Mouse (Mus musculus): ENCODE measurements around the gene Clstn2. TPM values are rescaled to one million over a fixed set of nuclear protein-coding genes. Genes with fewer than 3 reads are reported as not detected.

Clstn2 gene
- total and polyA plus RNA-seq, 3 experiments: not detected

- Histone ChIP-seq H3K9me3 (replicated peaks; ENCODE audit: low read length) (peaks cover 75% of the 10 kb centered on the region), H3K79me2 (replicated peaks; ENCODE audit: control insufficient read depth, extremely low read depth, insufficient read depth, poor library complexity, severe bottlenecking) (no peaks in the 10 kb centered on the region), H3K4me3 (replicated peaks in 1 of 3; ENCODE audit: low read depth in 2 of 3, low read length in 2 of 3, poor library complexity in 1 of 3) (no peak overlapping the region), H3K27ac (ENCODE audit: insufficient read depth, low read depth) (no peak overlapping the region), H3K4me2 (ENCODE audit: insufficient read depth, low read depth, poor library complexity, severe bottlenecking) (no peak overlapping the region), H3K36me3 (replicated peaks in 1 of 2; ENCODE audit: control insufficient read depth in 1 of 2, insufficient read depth in 1 of 2, low read length in 1 of 2) (no peaks in the 10 kb centered on the region), H3K4me1 (ENCODE audit: control insufficient read depth in 1 of 2, insufficient read depth in 2 of 2) (no peaks in the 10 kb centered on the region), H3K27me3 (replicated peaks) (no peaks in the 10 kb centered on the region), H3K9ac (ENCODE audit: insufficient read depth, low read depth) (no peak overlapping the region)
- dilution Hi-C loops (cut with MboI; ENCODE audit: extremely low pct_ligation_motif_present, extremely low pct_unique_long_range_greater_than_20kb, low sequenced_read_pairs): no loop called here
- no peak for DNase-seq (ENCODE audit: extremely low read depth)
- in situ Hi-C loops (cut with MboI; ENCODE audit: low pct_ligation_motif_present, low pct_unique_long_range_greater_than_20kb, low sequenced_read_pairs): no loop called here
- TF ChIP-seq USF2 (conservative IDR thresholded peaks at IDR 0.05; ENCODE audit: low read depth, low read length): no peak
- TF ChIP-seq MAX (IDR thresholded peaks at IDR 0.05; ENCODE audit: low read length): no peak
- no peak for TF ChIP-seq JUN (IDR thresholded peaks at IDR 0.05; ENCODE audit: insufficient read depth, low read depth, low read length)
Observed at GRCm38 (mm10) chr9:97957508-97957907, 75.5 kb downstream of the Clstn2 start.

GRCm38 (mm10) chr9:97956407-97957106 is 76.4 kb downstream of the Clstn2 start:
- no peaks in the 10 kb centered on the region for H3K79me2 ChIP-seq (replicated peaks; ENCODE audit: control insufficient read depth, extremely low read depth, insufficient read depth, poor library complexity, severe bottlenecking)
- in situ Hi-C loops (cut with MboI; ENCODE audit: low pct_ligation_motif_present, low pct_unique_long_range_greater_than_20kb, low sequenced_read_pairs): no loop called here
- H3K4me2 ChIP-seq (ENCODE audit: insufficient read depth, low read depth, poor library complexity, severe bottlenecking): no peak overlapping the region
- H3K36me3 ChIP-seq (replicated peaks in 1 of 2; ENCODE audit: control insufficient read depth in 1 of 2, insufficient read depth in 1 of 2, low read length in 1 of 2): no peaks in the 10 kb centered on the region
- dilution Hi-C loops (cut with MboI; ENCODE audit: extremely low pct_ligation_motif_present, extremely low pct_unique_long_range_greater_than_20kb, low sequenced_read_pairs): no loop called here
- H3K27me3 ChIP-seq (replicated peaks): no peaks in the 10 kb centered on the region
- TF ChIP-seq MAX (IDR thresholded peaks at IDR 0.05; ENCODE audit: low read length) (no peak), ETS1 (conservative IDR thresholded peaks at IDR 0.05; ENCODE audit: low read depth, low read length) (no peak), POLR2A (IDR thresholded peaks at IDR 0.05; ENCODE audit: low read depth, low read length) (no peak), KAT2A (IDR thresholded peaks at IDR 0.05; ENCODE audit: insufficient replicate concordance, low read length) (no peak), ZNF384 (IDR thresholded peaks at IDR 0.05; ENCODE audit: low read depth, low read length) (no peak), SIN3A (IDR thresholded peaks at IDR 0.05; ENCODE audit: low read length) (no peak), TCF12 (IDR thresholded peaks at IDR 0.05; ENCODE audit: low read depth, low read length) (no peak), CTCF (conservative IDR thresholded peaks at IDR 0.05 in 1 of 2, IDR thresholded peaks at IDR 0.05 in 1 of 2; ENCODE audit: low read depth in 2 of 2, low read length in 2 of 2) (no peak), NRF1 (IDR thresholded peaks at IDR 0.05; ENCODE audit: low read depth, low read length) (no peak), ELF1 (IDR thresholded peaks at IDR 0.05; ENCODE audit: low read depth, low read length) (no peak), EP300 (IDR thresholded peaks at IDR 0.05; ENCODE audit: low read length) (no peak), PAX5 (IDR thresholded peaks at IDR 0.05; ENCODE audit: low read length) (no peak), MAZ (IDR thresholded peaks at IDR 0.05; ENCODE audit: low read depth, low read length) (no peak), CHD2 (IDR thresholded peaks at IDR 0.05; ENCODE audit: low read length) (no peak), MXI1 (IDR thresholded peaks at IDR 0.05; ENCODE audit: low read depth, low read length) (no peak)
- peaks cover 82% of the 10 kb centered on the region for H3K9me3 ChIP-seq (replicated peaks; ENCODE audit: low read length)
- no peak for DNase-seq (ENCODE audit: extremely low read depth)
- no peak overlapping the region for H3K4me3 ChIP-seq (replicated peaks in 1 of 3; ENCODE audit: low read depth in 2 of 3, low read length in 2 of 3, poor library complexity in 1 of 3)
- no peaks in the 10 kb centered on the region for H3K4me1 ChIP-seq (ENCODE audit: control insufficient read depth in 1 of 2, insufficient read depth in 2 of 2)
- H3K27ac ChIP-seq (ENCODE audit: insufficient read depth, low read depth): no peak overlapping the region
- H3K9ac ChIP-seq (ENCODE audit: insufficient read depth, low read depth): no peak overlapping the region

Data from CH12.LX (cell line).